Mouse (Mus musculus) erythroblast, embryonic 14.5 days (primary cell): ENCODE measurements around the gene Rbck1.

Experiments used
- GATA1 ChIP-seq: IDR thresholded peaks from 2 replicates; pipeline ENCODE4 v1.6.1; 2012; ENCODE audit warnings: low read length, inconsistent platforms, mixed read lengths
- TAL1 ChIP-seq: IDR thresholded peaks from 3 replicates; pipeline ENCODE4 v1.6.1; 2012; ENCODE audit warnings: low read length, inconsistent platforms, mixed read lengths

GRCm38 (mm10) chr2:152357254-152357653, 24.8 kb upstream of the Rbck1 start:
- no peak for TF ChIP-seq GATA1
- TF ChIP-seq TAL1 = no peak
